Mouse (Mus musculus) stomach, embryonic 16.5 days (tissue): ENCODE data around the gene Mnat1. TPM values are rescaled to one million over a fixed set of nuclear protein-coding genes. Genes with fewer than 3 reads are reported as not detected.

ENCODE experiments used
- ATAC-seq: fragments of 200-750 bp; cut with Nextera tagmentation; 2 replicates; pipeline ENCODE4 v1.8.0; 2017; ENCODE audit warnings: moderate number of reproducible peaks, moderate TSS enrichment; ENCODE audit not compliant: insufficient read depth, low FRiP score
- H3K27ac ChIP-seq: fragments of 300-500 bp; sonication (generic); 2 replicates; pipeline ENCODE4 v1.5.1; 2014; ENCODE audit warnings: low read length
- H3K27me3 ChIP-seq: fragments of 300-500 bp; sonication (generic); 2 replicates; pipeline ENCODE4 v1.6.1; 2014; ENCODE audit warnings: low read length, control low read depth, mixed read lengths; ENCODE audit not compliant: control insufficient read depth, insufficient read depth
- H3K36me3 ChIP-seq: fragments of 300-500 bp; sonication (generic); 2 replicates; pipeline ENCODE4 v1.6.1; 2014; ENCODE audit warnings: low read length; ENCODE audit not compliant: control insufficient read depth, insufficient read depth
- H3K4me1 ChIP-seq: fragments of 300-500 bp; sonication (generic); 2 replicates; pipeline ENCODE4 v1.6.1; 2014; ENCODE audit warnings: low read length, control low read depth, mixed read lengths; ENCODE audit not compliant: control insufficient read depth, insufficient read depth
- H3K4me2 ChIP-seq: fragments of 300-500 bp; sonication (generic); 2 replicates; pipeline ENCODE4 v1.6.1; 2014; ENCODE audit warnings: low read depth, low read length, mixed read lengths
- H3K4me3 ChIP-seq: fragments of 300-500 bp; sonication (generic); replicated peaks from 2 replicates; pipeline ENCODE4 v1.5.1; 2014; ENCODE audit warnings: mild to moderate bottlenecking, low read length
- H3K9ac ChIP-seq: fragments of 300-500 bp; sonication (generic); 2 replicates; pipeline ENCODE4 v1.6.1; 2014; ENCODE audit warnings: low read length
- H3K9me3 ChIP-seq: fragments of 300-500 bp; sonication (generic); replicated peaks from 2 replicates; pipeline ENCODE4 v1.6.1; 2016; ENCODE audit warnings: low read length, control low read depth; ENCODE audit not compliant: control insufficient read depth
- WGBS: fragments of 180-500 bp; shearing (Covaris S2); extraction: QIAGEN DNeasy Blood & Tissue Kit; methylation state at CpG from one replicate; pipeline ENCODE4 v1.1.7; 2014; 5-methylcytosine and 5-hydroxymethylcytosine counted together
- polyA plus RNA-seq: library from polyadenylated mRNA; unstranded; fragments of >200 nt; fragmentation: Nextera tagmentation; extraction: Ambion mirVana; gene quantifications from 2 replicates; pipeline ENCODE4 v1.2.1, GENCODE M21; 2015

Gene Mnat1
- polyA plus RNA-seq, 1 experiment from 2014 or later: 25.9 TPM

GRCm38 (mm10) chr12:73304636-73305035 lies 181.1 kb downstream of the Mnat1 start:
- no peaks in the 10 kb centered on the region for H3K4me1 ChIP-seq
- no peak overlapping the region for H3K27ac ChIP-seq
- 74% methylated on average over 4 of the region's 4 CpGs for WGBS
- H3K9ac ChIP-seq: no peak overlapping the region
- no peaks in the 10 kb centered on the region for H3K27me3 ChIP-seq
- H3K4me2 ChIP-seq: no peak overlapping the region
- no peak overlapping the region for H3K4me3 ChIP-seq
- no peaks in the 10 kb centered on the region for H3K9me3 ChIP-seq
- no peaks in the 10 kb centered on the region for H3K36me3 ChIP-seq
- ATAC-seq: no peak

- no peaks in the 10 kb centered on the region for H3K4me1 ChIP-seq
- H3K4me2 ChIP-seq: no peak overlapping the region
- WGBS: 83% methylated on average over 4 of the region's 4 CpGs
- no peak overlapping the region for H3K27ac ChIP-seq
- H3K4me3 ChIP-seq: no peak overlapping the region
- ATAC-seq: no peak
- no peaks in the 10 kb centered on the region for H3K27me3 ChIP-seq
- no peaks in the 10 kb centered on the region for H3K36me3 ChIP-seq
- H3K9ac ChIP-seq: no peak overlapping the region
- H3K9me3 ChIP-seq: no peaks in the 10 kb centered on the region
Measured at GRCm38 (mm10) chr12:73307750-73308149, 184.2 kb downstream of the Mnat1 start.

GRCm38 (mm10) chr12:73308711-73309110 lies 185.2 kb downstream of the Mnat1 start:
- H3K4me3 ChIP-seq: no peak overlapping the region
- no peaks in the 10 kb centered on the region for H3K27me3 ChIP-seq
- H3K4me2 ChIP-seq: no peak overlapping the region
- ATAC-seq: no peak
- no peaks in the 10 kb centered on the region for H3K36me3 ChIP-seq
- no peak overlapping the region for H3K9ac ChIP-seq
- WGBS: 66% methylated on average over 2 of the region's 2 CpGs
- H3K4me1 ChIP-seq: no peaks in the 10 kb centered on the region
- H3K27ac ChIP-seq: no peak overlapping the region
- H3K9me3 ChIP-seq: no peaks in the 10 kb centered on the region

GRCm38 (mm10) chr12:73317706-73318686 lies 194.5 kb downstream of the Mnat1 start:
- H3K9me3 ChIP-seq: no peaks in the 10 kb centered on the region

More at GRCm38 (mm10) chr12:73317706-73318686, 194.5 kb downstream of the Mnat1 start:
- ATAC-seq: no peak
- no peak overlapping the region for H3K27ac ChIP-seq
- H3K4me1 ChIP-seq: no peaks in the 10 kb centered on the region
- no peak overlapping the region for H3K4me2 ChIP-seq
- no peaks in the 10 kb centered on the region for H3K27me3 ChIP-seq
- H3K4me3 ChIP-seq: no peak overlapping the region
- no peaks in the 10 kb centered on the region for H3K36me3 ChIP-seq
- no peak overlapping the region for H3K9ac ChIP-seq
- WGBS: 84% methylated on average over 7 of the region's 7 CpGs

Other genes starting within 250 kb of the Mnat1 start
- not detected in 2 replicates for gene Six6, start 183.8 kb upstream of the Mnat1 start, polyA plus RNA-seq
- 1.6 and 1.7 TPM in 2 replicates for gene 4930447C04Rik, start 182.9 kb upstream of the Mnat1 start, polyA plus RNA-seq
- gene Six1, start 69.8 kb upstream of the Mnat1 start, polyA plus RNA-seq: 0.06 and 1.9 TPM in 2 replicates
- 0.56 and 0.71 TPM in 2 replicates for gene Six4, start 10.3 kb upstream of the Mnat1 start, polyA plus RNA-seq
- 15.7 TPM in 2 replicates for gene Trmt5, start 163.0 kb downstream of the Mnat1 start, polyA plus RNA-seq
- gene Slc38a6, start 163.1 kb downstream of the Mnat1 start, polyA plus RNA-seq: 5.1 and 8.3 TPM in 2 replicates